ENCODE assay signal across 8 mouse cellular contexts in genomic region chr11:70686901-70687566, GRCm38 (mm10). TPM values are rescaled to one million over a fixed set of nuclear protein-coding genes. Genes with fewer than 3 reads are reported as not detected.
A peak's percentile ranks its signal among the peaks of the same experiment; 100 is the strongest.
DNase-seq lines count a peak whose midpoint lies in the region; ATAC-seq lines count a peak whose summit lies in the region.

No protein-coding gene starts in this region.

- peak overlapping the region; percentile 90 for H3K27ac ChIP-seq in kidney, embryonic 16.5 days (ENCODE audit: low read length)
- peak overlapping the region; percentile 82 for H3K27ac ChIP-seq in liver, embryonic 12.5 days
- peak overlapping the region; percentile 83 for H3K27ac ChIP-seq in neural tube, embryonic 14.5 days (ENCODE audit: low read depth, low read length)

- H3K9ac ChIP-seq in kidney, embryonic 16.5 days (replicated peaks; ENCODE audit: low read length), result peak overlapping the region; percentile 86
- peak overlapping the region; percentile 87 for H3K9ac ChIP-seq in liver, embryonic 12.5 days
- peak overlapping the region; percentile 92 for H3K9ac ChIP-seq in neural tube, embryonic 14.5 days (replicated peaks; ENCODE audit: low read depth, low read length)

- intact Hi-C loops in gastrocnemius, postnatal 14 days (cut with DNase I; ENCODE audit: low total_unique reads), result no loop called here

- DNase-seq in spleen, adult 12 weeks (ENCODE audit: low spot score), result peak; percentile 22
- no peak for DNase-seq in spleen, postnatal 4 days (ENCODE audit: low spot score in 2 of 2)
- peak; percentile 66 for DNase-seq in cerebellum, adult 8-10 months
- DNase-seq in gastrocnemius, postnatal 14 days, result no peak

- peak overlapping the region; percentile 85 for H3K4me2 ChIP-seq in kidney, embryonic 16.5 days (replicated peaks; ENCODE audit: low read depth, low read length)
- peak overlapping the region; percentile 97 for H3K4me2 ChIP-seq in liver, embryonic 12.5 days
- H3K4me2 ChIP-seq in neural tube, embryonic 14.5 days (ENCODE audit: low read depth, low read length), result peak overlapping the region; percentile 80

- 1% methylated on average over 16 of the region's 16 CpGs for WGBS in kidney, embryonic 16.5 days
- WGBS in liver, embryonic 12.5 days (ENCODE audit: insufficient replicate concordance), result 4% methylated on average over 16 of the region's 16 CpGs
- 2% methylated on average over 16 of the region's 16 CpGs for WGBS in neural tube, embryonic 14.5 days

- H3K4me3 ChIP-seq in kidney, embryonic 16.5 days (ENCODE audit: low read length), result peak overlapping the region; percentile 85
- peak overlapping the region; percentile 84 for H3K4me3 ChIP-seq in liver, embryonic 12.5 days
- H3K4me3 ChIP-seq in neural tube, embryonic 14.5 days (ENCODE audit: low read depth, low read length), result peak overlapping the region; percentile 82

- peaks cover 11% of the 10 kb centered on the region; the same call in 1 of the 2 replicates for H3K36me3 ChIP-seq in kidney, embryonic 16.5 days (ENCODE audit: insufficient read depth, low read length)
- peaks cover 38% of the 10 kb centered on the region for H3K36me3 ChIP-seq in liver, embryonic 12.5 days
- peaks cover 21% of the 10 kb centered on the region for H3K36me3 ChIP-seq in neural tube, embryonic 14.5 days (ENCODE audit: control insufficient read depth, insufficient read depth, low read length)

- H3K4me1 ChIP-seq in kidney, embryonic 16.5 days (ENCODE audit: insufficient read depth, low read length), result peaks cover 23% of the 10 kb centered on the region
- H3K4me1 ChIP-seq in liver, embryonic 12.5 days, result peaks cover 39% of the 10 kb centered on the region
- peaks cover 20% of the 10 kb centered on the region for H3K4me1 ChIP-seq in neural tube, embryonic 14.5 days (ENCODE audit: control insufficient read depth, insufficient read depth, low read length)

- peak; percentile 64 for ATAC-seq in frontal cortex, adult (ENCODE audit: low TSS enrichment)
- ATAC-seq in kidney, embryonic 16.5 days (ENCODE audit: low FRiP score, low TSS enrichment), result peak; percentile 58
- peak; percentile 50 for ATAC-seq in liver, embryonic 12.5 days
- ATAC-seq in neural tube, embryonic 14.5 days (ENCODE audit: low read depth), result peak; percentile 57

- no peaks in the 10 kb centered on the region for H3K27me3 ChIP-seq in kidney, embryonic 16.5 days (ENCODE audit: insufficient read depth, low read length)
- H3K27me3 ChIP-seq in liver, embryonic 12.5 days (replicated peaks), result no peaks in the 10 kb centered on the region; the same call in 1 of the 2 replicates
- no peaks in the 10 kb centered on the region for H3K27me3 ChIP-seq in neural tube, embryonic 14.5 days (ENCODE audit: control insufficient read depth, insufficient read depth, low read length)

- no peaks in the 10 kb centered on the region for H3K9me3 ChIP-seq in kidney, embryonic 16.5 days (ENCODE audit: low read length)
- H3K9me3 ChIP-seq in liver, embryonic 12.5 days (replicated peaks), result no peaks in the 10 kb centered on the region
- no peaks in the 10 kb centered on the region for H3K9me3 ChIP-seq in neural tube, embryonic 14.5 days (ENCODE audit: control insufficient read depth, low read length)

RNA-seq across cellular contexts. Expression of gene Camta2, which starts 0.9 kb away (rescaled TPM):
- polyA plus RNA-seq in kidney, embryonic 16.5 days (2015; fragmentation: Nextera tagmentation; extraction: Ambion mirVana), result 12.7 and 17.0 TPM in 2 replicates
- 6.1 and 6.4 TPM in 2 replicates for polyA plus RNA-seq in liver, embryonic 12.5 days (2016; fragmentation: Nextera tagmentation; extraction: Ambion mirVana)
- polyA plus RNA-seq in neural tube, embryonic 14.5 days (2014; fragmentation: Nextera tagmentation; extraction: Ambion mirVana), result 24.9 and 29.0 TPM in 2 replicates
- 10 to 100 TPM; 21.2 to 25.5 TPM for total RNA-seq in gastrocnemius, postnatal 14 days (2021)

RNA-seq across cellular contexts. Expression of gene Inca1, which starts 12.9 kb away (rescaled TPM):
- 1.3 and 1.6 TPM in 2 replicates for polyA plus RNA-seq in kidney, embryonic 16.5 days (2015; fragmentation: Nextera tagmentation; extraction: Ambion mirVana)
- 0.41 and 0.97 TPM in 2 replicates for polyA plus RNA-seq in liver, embryonic 12.5 days (2016; fragmentation: Nextera tagmentation; extraction: Ambion mirVana)
- 1.4 and 1.5 TPM in 2 replicates for polyA plus RNA-seq in neural tube, embryonic 14.5 days (2014; fragmentation: Nextera tagmentation; extraction: Ambion mirVana)
- total RNA-seq in gastrocnemius, postnatal 14 days (2021), result 1 to 10 TPM; 2.5 to 3.3 TPM

RNA-seq across cellular contexts. Expression of gene Kif1c, which starts 13.3 kb away (rescaled TPM):
- 2.5 and 3.5 TPM in 2 replicates for polyA plus RNA-seq in kidney, embryonic 16.5 days (2015; fragmentation: Nextera tagmentation; extraction: Ambion mirVana)
- polyA plus RNA-seq in liver, embryonic 12.5 days (2016; fragmentation: Nextera tagmentation; extraction: Ambion mirVana), result 1.0 and 1.1 TPM in 2 replicates
- polyA plus RNA-seq in neural tube, embryonic 14.5 days (2014; fragmentation: Nextera tagmentation; extraction: Ambion mirVana), result 3.1 and 3.2 TPM in 2 replicates
- 100 to 1,000 TPM; 216 to 226 TPM for total RNA-seq in gastrocnemius, postnatal 14 days (2021)

RNA-seq across cellular contexts. Expression of gene Spag7, which starts 17.8 kb away (rescaled TPM):
- 206 and 209 TPM in 2 replicates for polyA plus RNA-seq in kidney, embryonic 16.5 days (2015; fragmentation: Nextera tagmentation; extraction: Ambion mirVana)
- 76.8 and 84.5 TPM in 2 replicates for polyA plus RNA-seq in liver, embryonic 12.5 days (2016; fragmentation: Nextera tagmentation; extraction: Ambion mirVana)
- 136 and 151 TPM in 2 replicates for polyA plus RNA-seq in neural tube, embryonic 14.5 days (2014; fragmentation: Nextera tagmentation; extraction: Ambion mirVana)
- 100 to 1,000 TPM; 117 to 122 TPM for total RNA-seq in gastrocnemius, postnatal 14 days (2021)

RNA-seq across cellular contexts. Expression of gene Eno3, which starts 30.0 kb away (rescaled TPM):
- 23.1 and 28.0 TPM in 2 replicates for polyA plus RNA-seq in kidney, embryonic 16.5 days (2015; fragmentation: Nextera tagmentation; extraction: Ambion mirVana)
- polyA plus RNA-seq in liver, embryonic 12.5 days (2016; fragmentation: Nextera tagmentation; extraction: Ambion mirVana), result 6.7 and 7.6 TPM in 2 replicates
- polyA plus RNA-seq in neural tube, embryonic 14.5 days (2014; fragmentation: Nextera tagmentation; extraction: Ambion mirVana), result 8.3 and 10.1 TPM in 2 replicates
- 1,000 to 10,000 TPM; 6,763 to 7,262 TPM for total RNA-seq in gastrocnemius, postnatal 14 days (2021)

Comparison
In these comparisons a context has a peak if more than half of its experiments do, and no peak if none do; other contexts are left out.
1. DNase-seq: peak in spleen, adult 12 weeks (single experiment) and cerebellum, adult 8-10 months (single experiment); none in spleen, postnatal 4 days (0 of 2) and gastrocnemius, postnatal 14 days (single experiment).
2. Peak in every context shown above with its lines, with median percentiles within 50 percentile points of each other: ATAC-seq, H3K27ac ChIP-seq, H3K4me2 ChIP-seq, H3K4me3 ChIP-seq and H3K9ac ChIP-seq.